In the genomic region with DNA sequence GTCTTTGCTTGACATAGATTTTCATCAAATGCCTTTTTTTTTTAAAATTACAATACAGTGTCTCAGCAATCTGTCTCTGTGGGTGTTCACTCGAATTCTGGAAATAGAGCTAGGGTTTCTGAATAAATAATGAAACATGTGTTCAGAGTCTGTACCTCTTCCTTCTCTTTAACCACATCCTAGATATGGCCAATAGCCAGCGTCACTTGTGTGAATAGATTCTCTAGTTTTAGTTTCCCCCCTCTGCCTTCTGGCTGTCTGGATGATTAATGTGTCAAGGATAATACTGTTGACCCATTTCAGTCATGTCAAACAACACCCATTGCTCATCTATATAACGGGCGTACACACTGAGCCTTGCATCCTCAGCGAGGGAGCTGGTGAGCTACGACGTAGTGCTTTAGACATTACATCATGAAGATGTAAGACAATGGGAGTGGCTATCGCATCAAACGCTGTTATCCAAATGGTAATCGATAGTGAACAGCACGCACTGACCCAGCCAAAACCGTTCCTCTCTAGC, we compare ENCODE assay signal across 21 mouse cellular contexts. TPM values are rescaled to one million over a fixed set of nuclear protein-coding genes. Genes with fewer than 3 reads are reported as not detected.
DNase-seq lines count a peak whose midpoint lies in the region; ATAC-seq and TF ChIP-seq lines count a peak whose summit lies in the region.
"Had no signal": no experiment of that assay in that cellular context is flagged by ENCODE, and none has a peak within 500 bp of the region (broad histone marks: within the 10 kb centered on the region; RNA-seq: fewer than 3 reads in every experiment).

No protein-coding gene starts in this region.

- H3K9me3 ChIP-seq in embryonic facial prominence, embryonic 12.5 days, result no peaks in the 10 kb centered on the region
- no peaks in the 10 kb centered on the region for H3K9me3 ChIP-seq in embryonic facial prominence, embryonic 10.5 days
- no peaks in the 10 kb centered on the region for H3K9me3 ChIP-seq in midbrain, embryonic 11.5 days (ENCODE audit: control insufficient read depth, low read length)
- no peaks in the 10 kb centered on the region for H3K9me3 ChIP-seq in midbrain, embryonic 15.5 days
- H3K9me3 ChIP-seq: forebrain, embryonic 13.5 days; heart, embryonic 12.5 days; intestine, embryonic 15.5 days had no signal

- no peak for TF ChIP-seq CTCF in olfactory bulb, adult 2 months (IDR thresholded peaks at IDR 0.05; ENCODE audit: insufficient read depth, low read depth, low read length)

- 0 out of 2 replicates have a peak overlapping the region, but pooled peaks have one; percentile 3 for H3K27ac ChIP-seq in embryonic facial prominence, embryonic 12.5 days
- H3K27ac ChIP-seq in embryonic facial prominence, embryonic 10.5 days (replicated peaks), result no peak overlapping the region
- no peak overlapping the region for H3K27ac ChIP-seq in midbrain, embryonic 11.5 days (ENCODE audit: low read depth, low read length)
- no peak overlapping the region for H3K27ac ChIP-seq in midbrain, embryonic 15.5 days
- H3K27ac ChIP-seq in olfactory bulb, adult 2 months (ENCODE audit: insufficient read depth, low read depth, low read length), result peak overlapping the region; percentile 75
- H3K27ac ChIP-seq: forebrain, embryonic 13.5 days; gastrocnemius, adult 2 months; hindbrain, postnatal 0 days; intestine, embryonic 15.5 days had no signal

- ATAC-seq in embryonic facial prominence, embryonic 12.5 days (ENCODE audit: insufficient number of reproducible peaks, insufficient read depth, low FRiP score, low TSS enrichment), result no peak
- no peak for ATAC-seq in midbrain, embryonic 11.5 days (ENCODE audit: low FRiP score)
- ATAC-seq in midbrain, embryonic 15.5 days (replicated peaks), result no peak
- ATAC-seq in megakaryocyte progenitor cell, adult 5-6 weeks (replicated peaks; ENCODE audit: poor library complexity), result no peak
- ATAC-seq: forebrain, embryonic 13.5 days; forebrain, postnatal 0 days; hindbrain, postnatal 0 days; intestine, embryonic 15.5 days had no signal

- H3K4me1 ChIP-seq in embryonic facial prominence, embryonic 12.5 days, result peaks cover 17% of the 10 kb centered on the region; the same call in 1 of the 2 replicates
- peaks cover 41% of the 10 kb centered on the region for H3K4me1 ChIP-seq in embryonic facial prominence, embryonic 10.5 days
- H3K4me1 ChIP-seq in midbrain, embryonic 11.5 days (ENCODE audit: control insufficient read depth, insufficient read depth, low read length), result peaks cover 2% of the 10 kb centered on the region; the same call in 1 of the 2 replicates
- peaks cover 12% of the 10 kb centered on the region for H3K4me1 ChIP-seq in midbrain, embryonic 15.5 days
- H3K4me1 ChIP-seq in olfactory bulb, adult 2 months (ENCODE audit: control insufficient read depth, insufficient read depth, low read length), result peaks cover 4% of the 10 kb centered on the region
- H3K4me1 ChIP-seq: heart, embryonic 12.5 days; intestine, embryonic 15.5 days had no signal

- no peaks in the 10 kb centered on the region for H3K27me3 ChIP-seq in embryonic facial prominence, embryonic 12.5 days
- no peaks in the 10 kb centered on the region for H3K27me3 ChIP-seq in embryonic facial prominence, embryonic 10.5 days (replicated peaks; ENCODE audit: low read depth, poor library complexity, severe bottlenecking)
- H3K27me3 ChIP-seq in midbrain, embryonic 11.5 days (ENCODE audit: control insufficient read depth, insufficient read depth, low read length), result no peaks in the 10 kb centered on the region
- no peaks in the 10 kb centered on the region for H3K27me3 ChIP-seq in midbrain, embryonic 15.5 days (replicated peaks)
- H3K27me3 ChIP-seq: forebrain, embryonic 13.5 days; heart, embryonic 12.5 days; intestine, embryonic 15.5 days had no signal

- no peak overlapping the region for H3K9ac ChIP-seq in embryonic facial prominence, embryonic 12.5 days
- no peak overlapping the region for H3K9ac ChIP-seq in midbrain, embryonic 11.5 days (ENCODE audit: low read length)
- H3K9ac ChIP-seq in midbrain, embryonic 15.5 days, result no peak overlapping the region
- H3K9ac ChIP-seq: forebrain, embryonic 13.5 days; forebrain, postnatal 0 days; heart, embryonic 12.5 days; intestine, embryonic 15.5 days had no signal

- H3K4me2 ChIP-seq in embryonic facial prominence, embryonic 12.5 days (replicated peaks), result no peak overlapping the region
- no peak overlapping the region for H3K4me2 ChIP-seq in midbrain, embryonic 11.5 days
- H3K4me2 ChIP-seq in midbrain, embryonic 15.5 days, result no peak overlapping the region
- H3K4me2 ChIP-seq: forebrain, embryonic 13.5 days; heart, embryonic 12.5 days; intestine, embryonic 15.5 days had no signal

- no peak for DNase-seq in embryonic facial prominence, embryonic 10.5 days (ENCODE audit: low spot score)
- DNase-seq in midbrain, embryonic 11.5 days (ENCODE audit: low spot score, missing footprints), result peak; percentile 53
- DNase-seq in gastrocnemius, adult 18-20 months (ENCODE audit: low spot score), result no peak
- DNase-seq: adrenal gland, adult 8-10 months; cerebellum, adult 11-12 months; cerebellum, adult 9-10 months; cerebellum, postnatal 25 days; forebrain, postnatal 0 days; gastrocnemius, adult 2 months; gastrocnemius, postnatal 25 days; heart, postnatal 36 days had no signal

- H3K36me3 ChIP-seq in embryonic facial prominence, embryonic 12.5 days, result no peaks in the 10 kb centered on the region
- no peaks in the 10 kb centered on the region for H3K36me3 ChIP-seq in embryonic facial prominence, embryonic 10.5 days (replicated peaks)
- no peaks in the 10 kb centered on the region for H3K36me3 ChIP-seq in midbrain, embryonic 11.5 days (ENCODE audit: control insufficient read depth, insufficient read depth, low read length)
- no peaks in the 10 kb centered on the region for H3K36me3 ChIP-seq in midbrain, embryonic 15.5 days (replicated peaks)
- H3K36me3 ChIP-seq: heart, embryonic 12.5 days; intestine, embryonic 15.5 days had no signal

- 65% methylated on average over 12 of the region's 12 CpGs for WGBS in embryonic facial prominence, embryonic 12.5 days
- 77% methylated on average over 12 of the region's 12 CpGs for WGBS in embryonic facial prominence, embryonic 10.5 days
- WGBS in midbrain, embryonic 11.5 days, result 84% methylated on average over 12 of the region's 12 CpGs
- WGBS in midbrain, embryonic 15.5 days, result 74% methylated on average over 12 of the region's 12 CpGs
- WGBS in olfactory bulb, adult 2 months, result 43% methylated on average over 12 of the region's 12 CpGs

- no peak for TF ChIP-seq POLR2A in olfactory bulb, adult 2 months (IDR thresholded peaks at IDR 0.05; ENCODE audit: insufficient read depth, low read depth, low read length)

- H3K4me3 ChIP-seq in embryonic facial prominence, embryonic 12.5 days, result no peak overlapping the region
- no peak overlapping the region for H3K4me3 ChIP-seq in embryonic facial prominence, embryonic 10.5 days
- H3K4me3 ChIP-seq in midbrain, embryonic 11.5 days (ENCODE audit: low read depth, low read length), result no peak overlapping the region
- H3K4me3 ChIP-seq in midbrain, embryonic 15.5 days, result no peak overlapping the region
- H3K4me3 ChIP-seq in olfactory bulb, adult 2 months (ENCODE audit: insufficient read depth, low read depth, low read length), result no peak overlapping the region
- H3K4me3 ChIP-seq: forebrain, embryonic 13.5 days; gastrocnemius, adult 2 months; heart, embryonic 12.5 days; intestine, embryonic 15.5 days had no signal

RNA-seq across cellular contexts. Expression of gene Dlx1, which starts 34.7 kb away (rescaled TPM):
- polyA plus RNA-seq in embryonic facial prominence, embryonic 12.5 days (2016; fragmentation: Nextera tagmentation; extraction: Ambion mirVana), result 65.4 and 87.0 TPM in 2 replicates
- 46.1 and 69.6 TPM in 2 replicates for polyA plus RNA-seq in embryonic facial prominence, embryonic 10.5 days (2016; fragmentation: Nextera tagmentation; extraction: Ambion mirVana)
- 13.6 and 17.3 TPM in 2 replicates for polyA plus RNA-seq in midbrain, embryonic 11.5 days (2014; fragmentation: Nextera tagmentation; extraction: Ambion mirVana)
- polyA plus RNA-seq in midbrain, embryonic 15.5 days (2015; fragmentation: Nextera tagmentation; extraction: Ambion mirVana), result 44.3 and 55.9 TPM in 2 replicates
- 355 TPM in 1 of 2 replicates, not detected in the other for polyA plus RNA-seq in olfactory bulb, adult 2 months (2012; ENCODE audit: insufficient read depth, insufficient read length, low replicate concordance, missing spikeins)
- not detected for total RNA-seq in gastrocnemius, adult 18-20 months (2021)
- total RNA-seq in megakaryocyte progenitor cell, adult 5-6 weeks (2015), result not detected in 2 replicates
- not detected in 2 replicates for total RNA-seq in megakaryocyte progenitor cell, adult 5-6 weeks (2017)
- total RNA-seq: granulocyte monocyte progenitor cell, adult 5-6 weeks had no signal
- polyA plus RNA-seq: hindbrain, postnatal 0 days had no signal

RNA-seq across cellular contexts. Expression of gene Metap1d, which starts 40.1 kb away (rescaled TPM):
- 46.8 and 48.7 TPM in 2 replicates for polyA plus RNA-seq in embryonic facial prominence, embryonic 12.5 days (2016; fragmentation: Nextera tagmentation; extraction: Ambion mirVana)
- polyA plus RNA-seq in embryonic facial prominence, embryonic 10.5 days (2016; fragmentation: Nextera tagmentation; extraction: Ambion mirVana), result 29.1 and 29.6 TPM in 2 replicates
- polyA plus RNA-seq in midbrain, embryonic 11.5 days (2014; fragmentation: Nextera tagmentation; extraction: Ambion mirVana), result 31.6 and 32.8 TPM in 2 replicates
- polyA plus RNA-seq in midbrain, embryonic 15.5 days (2015; fragmentation: Nextera tagmentation; extraction: Ambion mirVana), result 35.7 and 36.7 TPM in 2 replicates
- not detected in 2 replicates for polyA plus RNA-seq in olfactory bulb, adult 2 months (2012; ENCODE audit: insufficient read depth, insufficient read length, low replicate concordance, missing spikeins)
- 10 to 100 TPM; 25.2 to 30.6 TPM for total RNA-seq in gastrocnemius, adult 18-20 months (2021)
- 30.3 and 39.8 TPM in 2 replicates for total RNA-seq in megakaryocyte progenitor cell, adult 5-6 weeks (2015)
- 21.3 and 24.7 TPM in 2 replicates for total RNA-seq in megakaryocyte progenitor cell, adult 5-6 weeks (2017)

RNA-seq across cellular contexts. Expression of gene Dlx2, which starts 53.3 kb away (rescaled TPM):
- 21.9 and 29.7 TPM in 2 replicates for polyA plus RNA-seq in embryonic facial prominence, embryonic 12.5 days (2016; fragmentation: Nextera tagmentation; extraction: Ambion mirVana)
- polyA plus RNA-seq in embryonic facial prominence, embryonic 10.5 days (2016; fragmentation: Nextera tagmentation; extraction: Ambion mirVana), result 33.3 and 38.4 TPM in 2 replicates
- 4.7 and 5.8 TPM in 2 replicates for polyA plus RNA-seq in midbrain, embryonic 11.5 days (2014; fragmentation: Nextera tagmentation; extraction: Ambion mirVana)
- 8.0 and 10.7 TPM in 2 replicates for polyA plus RNA-seq in midbrain, embryonic 15.5 days (2015; fragmentation: Nextera tagmentation; extraction: Ambion mirVana)
- polyA plus RNA-seq in olfactory bulb, adult 2 months (2012; ENCODE audit: insufficient read depth, insufficient read length, low replicate concordance, missing spikeins), result not detected in 2 replicates
- not detected for total RNA-seq in gastrocnemius, adult 18-20 months (2021)
- total RNA-seq in megakaryocyte progenitor cell, adult 5-6 weeks (2015), result not detected in 2 replicates
- not detected in 2 replicates for total RNA-seq in megakaryocyte progenitor cell, adult 5-6 weeks (2017)
- total RNA-seq: gastrocnemius, adult 2 months; gastrocnemius, postnatal 25 days; granulocyte monocyte progenitor cell, adult 5-6 weeks; heart, adult 8-10 months; heart, postnatal 36 days; hindbrain, postnatal 0 days had no signal

Comparison
In these comparisons a context has a peak if more than half of its experiments do, and no peak if none do; other contexts are left out.
1. H3K27ac ChIP-seq: peak in embryonic facial prominence, embryonic 12.5 days (single experiment) and olfactory bulb, adult 2 months (single experiment); none in embryonic facial prominence, embryonic 10.5 days (single experiment), midbrain, embryonic 11.5 days (single experiment) and midbrain, embryonic 15.5 days (single experiment).